In the genomic region with DNA sequence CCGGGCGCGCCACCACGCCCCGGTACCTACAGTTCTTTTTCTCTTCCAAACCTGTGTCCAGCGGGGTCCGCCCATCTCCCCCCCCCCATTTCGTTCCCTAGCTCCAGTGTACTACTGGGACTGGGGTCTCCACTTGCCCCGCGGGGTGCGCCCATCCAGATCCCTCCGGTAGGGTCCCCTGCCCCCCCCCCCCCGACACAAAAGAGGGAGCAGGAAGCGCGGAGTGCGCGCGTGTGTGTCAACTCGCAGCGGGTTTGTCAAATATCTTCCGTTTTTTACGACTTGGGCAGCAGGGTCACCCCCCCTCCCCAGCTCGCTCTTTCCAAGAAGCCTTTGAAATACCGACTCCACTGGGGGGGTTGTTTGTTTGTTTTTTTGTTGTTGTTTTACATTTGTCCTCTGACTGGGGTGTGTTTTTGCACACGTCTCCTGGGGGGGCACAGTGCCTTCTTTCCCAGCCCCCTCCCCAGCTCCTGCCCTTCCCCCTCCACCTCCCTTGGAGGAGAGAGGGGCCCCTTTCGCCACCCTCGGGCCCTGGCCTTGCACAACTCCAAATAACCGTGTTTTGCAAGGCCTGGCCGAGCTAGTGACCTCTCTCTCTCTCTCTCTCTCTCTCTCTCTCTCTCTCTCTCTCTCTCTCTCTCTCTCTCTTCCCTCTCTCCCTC, we compare ENCODE assay signal across 8 mouse cellular contexts. TPM values are rescaled to one million over a fixed set of nuclear protein-coding genes. Genes with fewer than 3 reads are reported as not detected.
DNase-seq lines count a peak whose midpoint lies in the region; ATAC-seq and TF ChIP-seq lines count a peak whose summit lies in the region.

No protein-coding gene starts in this region.

- peak overlapping the region; percentile 86 for H3K27ac ChIP-seq in heart, adult 2 months
- H3K27ac ChIP-seq in forebrain, embryonic 14.5 days (ENCODE audit: low read depth, low read length) = peak overlapping the region; percentile 85; the same call in 1 of the 2 replicates

- H3K4me3 ChIP-seq in heart, adult 2 months = peak overlapping the region; percentile 66
- peak overlapping the region; percentile 91 for H3K4me3 ChIP-seq in forebrain, embryonic 14.5 days (ENCODE audit: low read depth, low read length)

- peaks cover 9% of the 10 kb centered on the region for H3K4me1 ChIP-seq in heart, adult 2 months (ENCODE audit: control insufficient read depth, insufficient read depth, low read length)
- H3K4me1 ChIP-seq in forebrain, embryonic 14.5 days (ENCODE audit: control insufficient read depth, insufficient read depth, low read length) = peaks cover 12% of the 10 kb centered on the region; the same call in 1 of the 2 replicates

- no peak for ATAC-seq in forebrain, embryonic 14.5 days
- ATAC-seq in megakaryocyte progenitor cell, adult 5-6 weeks (replicated peaks; ENCODE audit: poor library complexity) = peak; percentile 12; the same call in 1 of the 2 replicates
- ATAC-seq in inflammation-experienced regulatory T-cells, adult 6 months = no peak

- no peak for TF ChIP-seq POLR2A in heart, adult 2 months (IDR thresholded peaks at IDR 0.05; ENCODE audit: insufficient read depth, low read depth, low read length)

- TF ChIP-seq CTCF in heart, adult 2 months (IDR thresholded peaks at IDR 0.05) = no peak

- TF ChIP-seq EP300 in heart, adult 2 months (IDR thresholded peaks at IDR 0.05; ENCODE audit: insufficient read depth, low read depth, low read length) = no peak

- H3K4me2 ChIP-seq in forebrain, embryonic 14.5 days (ENCODE audit: low read length) = peak overlapping the region; percentile 78

- H3K9me3 ChIP-seq in forebrain, embryonic 14.5 days (replicated peaks; ENCODE audit: control insufficient read depth, low read length) = no peaks in the 10 kb centered on the region

- H3K36me3 ChIP-seq in heart, adult 2 months (ENCODE audit: control insufficient read depth, insufficient read depth, low read length) = no peaks in the 10 kb centered on the region
- peaks cover 13% of the 10 kb centered on the region; the same call in 1 of the 2 replicates for H3K36me3 ChIP-seq in forebrain, embryonic 14.5 days (ENCODE audit: control insufficient read depth, insufficient read depth, low read length)

- no peaks in the 10 kb centered on the region for H3K79me2 ChIP-seq in heart, adult 2 months (replicated peaks; ENCODE audit: control insufficient read depth, insufficient read depth, low read length)

- intact Hi-C loops in heart, adult 2 months (cut with DNase I) = loop anchor here (5.0 kb wide), 1 partner anchor 214 kb away; the partner anchor contains the start of gene Cbarp

- no peaks in the 10 kb centered on the region for H3K27me3 ChIP-seq in heart, adult 2 months (ENCODE audit: control insufficient read depth, insufficient read depth, low read length)
- peaks cover 7% of the 10 kb centered on the region for H3K27me3 ChIP-seq in forebrain, embryonic 14.5 days (replicated peaks; ENCODE audit: control insufficient read depth, insufficient read depth, low read length)

- DNase-seq in heart, adult 2 months = peak in 1 of 2 experiments; percentile 50
- no peak for DNase-seq in heart, adult 8-10 months (ENCODE audit: low spot score)
- peak; percentile 75 for DNase-seq in adipocyte (ENCODE audit: low spot score)
- DNase-seq in forebrain, embryonic 14.5 days (ENCODE audit: low spot score) = peak; percentile 38
- DNase-seq in kidney, postnatal 4 days = peak; percentile 66 to 76
- peak; percentile 40 for DNase-seq in thymus, postnatal 25 days

- 7% methylated on average over 29 of the region's 29 CpGs for WGBS in heart, adult 2 months
- under 1% methylated on average over 28 of the region's 29 CpGs for WGBS in forebrain, embryonic 14.5 days

- H3K9ac ChIP-seq in heart, adult 2 months (ENCODE audit: low read depth, low read length) = peak overlapping the region; percentile 51
- peak overlapping the region; percentile 84 for H3K9ac ChIP-seq in forebrain, embryonic 14.5 days (ENCODE audit: low read length)

RNA-seq across cellular contexts. Expression of gene Arid3a, which starts 1.3 kb away (rescaled TPM):
- 1 to 10 TPM; 1.3 to 1.5 TPM for total RNA-seq in heart, adult 2 months (2021)
- 0.88 and 1.7 TPM in 2 replicates for polyA plus RNA-seq in heart, adult 2 months (2012; rRNA removed)
- total RNA-seq in heart, adult 8-10 months (2022) = 1 to 10 TPM; 1.2 to 1.7 (median 1.3) TPM
- polyA plus RNA-seq in forebrain, embryonic 14.5 days (2014; fragmentation: Nextera tagmentation; extraction: Ambion mirVana) = 1.1 and 2.3 TPM in 2 replicates
- 19.9 and 21.6 TPM in 2 replicates for total RNA-seq in megakaryocyte progenitor cell, adult 5-6 weeks (2015)
- total RNA-seq in megakaryocyte progenitor cell, adult 5-6 weeks (2017) = 31.0 and 32.2 TPM in 2 replicates
- 1 to 10 TPM; 2.1 to 3.5 (median 2.4) TPM for polyA plus RNA-seq in inflammation-experienced regulatory T-cells, adult 6 months (2017; shearing (Covaris generic))

RNA-seq across cellular contexts. Expression of gene R3hdm4, which starts 7.2 kb away (rescaled TPM):
- 10 to 100 TPM; 82.4 to 85.6 TPM for total RNA-seq in heart, adult 2 months (2021)
- polyA plus RNA-seq in heart, adult 2 months (2012; rRNA removed) = 119 and 123 TPM in 2 replicates
- total RNA-seq in heart, adult 8-10 months (2022) = 10 to 100 TPM; 75.2 to 85.9 (median 81.0) TPM
- polyA plus RNA-seq in forebrain, embryonic 14.5 days (2014; fragmentation: Nextera tagmentation; extraction: Ambion mirVana) = 175 and 197 TPM in 2 replicates
- 72.3 and 78.7 TPM in 2 replicates for total RNA-seq in megakaryocyte progenitor cell, adult 5-6 weeks (2015)
- 35.1 and 50.7 TPM in 2 replicates for total RNA-seq in megakaryocyte progenitor cell, adult 5-6 weeks (2017)
- polyA plus RNA-seq in inflammation-experienced regulatory T-cells, adult 6 months (2017; shearing (Covaris generic)) = 100 to 1,000 TPM in 1 of 3 experiments, 10 to 100 TPM in 2; 96.5 to 106 (median 96.9) TPM

RNA-seq across cellular contexts. Expression of gene Kiss1r, which starts 11.4 kb away (rescaled TPM):
- under 1 TPM; 0.10 to 0.25 TPM for total RNA-seq in heart, adult 2 months (2021)
- 0.79 and 1.5 TPM in 2 replicates for polyA plus RNA-seq in heart, adult 2 months (2012; rRNA removed)
- under 1 TPM; 0.28 to 0.62 (median 0.32) TPM for total RNA-seq in heart, adult 8-10 months (2022)
- polyA plus RNA-seq in forebrain, embryonic 14.5 days (2014; fragmentation: Nextera tagmentation; extraction: Ambion mirVana) = 1.6 and 1.8 TPM in 2 replicates
- total RNA-seq in megakaryocyte progenitor cell, adult 5-6 weeks (2015) = 0.15 TPM in 2 replicates
- 0.25 and 1.3 TPM in 2 replicates for total RNA-seq in megakaryocyte progenitor cell, adult 5-6 weeks (2017)
- not detected for polyA plus RNA-seq in inflammation-experienced regulatory T-cells, adult 6 months (2017; shearing (Covaris generic))

RNA-seq across cellular contexts. Expression of gene Gm26602, which starts 17.5 kb away (rescaled TPM):
- total RNA-seq in heart, adult 2 months (2021) = not detected
- not detected in 2 replicates for polyA plus RNA-seq in heart, adult 2 months (2012; rRNA removed)
- not detected for total RNA-seq in heart, adult 8-10 months (2022)
- polyA plus RNA-seq in forebrain, embryonic 14.5 days (2014; fragmentation: Nextera tagmentation; extraction: Ambion mirVana) = 6.0 and 21.9 TPM in 2 replicates
- not detected in 2 replicates for total RNA-seq in megakaryocyte progenitor cell, adult 5-6 weeks (2015)
- not detected in 2 replicates for total RNA-seq in megakaryocyte progenitor cell, adult 5-6 weeks (2017)
- 1 to 10 TPM in 1 of 3 experiments, not detected in 2; 5.5 TPM for polyA plus RNA-seq in inflammation-experienced regulatory T-cells, adult 6 months (2017; shearing (Covaris generic))

RNA-seq across cellular contexts. Expression of gene Med16, which starts 19.4 kb away (rescaled TPM):
- total RNA-seq in heart, adult 2 months (2021) = 10 to 100 TPM; 40.8 to 54.1 TPM
- polyA plus RNA-seq in heart, adult 2 months (2012; rRNA removed) = 54.9 and 62.4 TPM in 2 replicates
- total RNA-seq in heart, adult 8-10 months (2022) = 10 to 100 TPM; 48.5 to 65.2 (median 53.3) TPM
- polyA plus RNA-seq in forebrain, embryonic 14.5 days (2014; fragmentation: Nextera tagmentation; extraction: Ambion mirVana) = 40.5 and 47.6 TPM in 2 replicates
- total RNA-seq in megakaryocyte progenitor cell, adult 5-6 weeks (2015) = 13.9 and 14.4 TPM in 2 replicates
- total RNA-seq in megakaryocyte progenitor cell, adult 5-6 weeks (2017) = 22.1 and 24.8 TPM in 2 replicates
- 1 to 10 TPM; 5.7 to 7.9 (median 7.1) TPM for polyA plus RNA-seq in inflammation-experienced regulatory T-cells, adult 6 months (2017; shearing (Covaris generic))

Comparison
In these comparisons a context has a peak if more than half of its experiments do, and no peak if none do; other contexts are left out.
1. RNA of gene Arid3a, which starts 1.3 kb away (total RNA-seq): 19.9 to 32.2 TPM in megakaryocyte progenitor cell, adult 5-6 weeks; 1.3 to 1.5 TPM in heart, adult 2 months and 1.2 to 1.7 TPM in heart, adult 8-10 months; every median in the first group is over 4 times any median in the second.